Mouse (Mus musculus) adrenal gland (tissue): ENCODE data around the gene Olfr1158.
"Not testable (repeated sequence)": the region's sequence is repeated elsewhere in the genome, so short reads cannot be mapped to it uniquely, and the experiment has no call there.

ENCODE experiments used
- intact Hi-C: fragments of 180-260 bp; cut with DNase I; formaldehyde crosslinking; loops from one replicate; pipeline ENCODE4 v1.15.1; 2025
- long read RNA-seq, 2 experiments: library from polyadenylated mRNA; unstranded; transcript quantifications; one replicate each; pipeline ENCODE4 v2.0.0; 2020; ENCODE audit warnings: borderline replicate concordance in 1 of 2; ENCODE audit not compliant: insufficient replicate concordance in 1 of 2

Olfr1158 gene
- long read RNA-seq, experiment 1: 0 reads
- long read RNA-seq, experiment 2: 0 reads

DNA sequence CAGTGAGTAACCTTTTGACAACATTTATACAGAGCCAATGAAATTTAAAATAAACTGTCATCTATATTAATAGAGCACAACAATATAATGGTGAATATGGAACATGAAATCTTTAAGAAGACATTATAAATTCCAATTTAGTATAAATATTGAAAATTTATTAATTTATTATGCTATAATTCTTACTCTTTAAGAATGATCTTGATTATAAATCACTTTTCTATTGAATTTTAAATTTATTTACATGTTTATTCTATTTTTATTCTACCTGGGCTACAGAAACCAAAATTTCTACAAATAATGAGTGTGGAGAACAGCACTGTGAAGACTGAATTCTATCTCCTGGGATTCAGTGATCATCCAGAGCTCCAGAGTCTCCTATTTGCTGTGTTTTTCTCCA lies at the start of gene Olfr1158:
TSS of gene Olfr1158 (plus strand) at position 301 of the 400 bp plus-strand sequence.
- intact Hi-C loops: no loop called here

- intact Hi-C loops: no loop called here
Measured at GRCm38 (mm10) chr2:87945037-87945436, 44.9 kb upstream of the Olfr1158 start, which contains the start of gene Olfr1155. Olfr1155 (minus strand) TSS chr2:87945137.

GRCm38 (mm10) chr2:87953000-87953399 lies 36.9 kb upstream of the Olfr1158 start, which contains the start of gene Olfr1156:
Olfr1156 (minus strand) TSS chr2:87953100.
- intact Hi-C loops: no loop called here

GRCm38 (mm10) chr2:87968199-87968598 lies 21.7 kb upstream of the Olfr1158 start, which contains the start of gene Olfr1157:
Olfr1157 (minus strand) TSS chr2:87968299.
- intact Hi-C loops: no loop called here

DNA sequence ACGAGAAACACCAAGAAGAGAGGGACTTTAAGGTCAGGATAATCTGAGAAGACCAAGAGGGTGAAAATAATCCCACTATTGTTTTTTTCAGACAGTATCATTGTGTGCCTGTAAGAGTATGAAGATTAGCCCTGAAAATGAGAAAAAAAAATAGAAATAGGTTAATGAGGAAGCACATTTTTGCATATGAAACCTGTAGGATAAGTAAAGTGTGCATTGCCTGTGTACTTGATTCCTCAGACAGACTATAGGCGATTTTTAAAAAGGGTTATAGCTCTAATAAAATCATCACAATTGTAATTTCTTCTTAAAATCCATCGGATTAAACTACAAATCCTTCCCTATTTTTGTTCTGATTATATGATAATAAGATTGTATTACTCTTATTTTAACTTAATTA lies 15.3 kb upstream of the Olfr1158 start, which contains the start of gene Olfr74:
TSS of gene Olfr74 (minus strand) at position 101 of the 400 bp plus-strand sequence.
- intact Hi-C loops: no loop called here

GRCm38 (mm10) chr2:88007515-88008318 lies 17.8 kb downstream of the Olfr1158 start, which contains the start of gene Olfr1160:
Olfr1160 (minus strand) TSS chr2:88008268.
- intact Hi-C loops: no loop called here

GRCm38 (mm10) chr2:88022474-88022873 lies 32.6 kb downstream of the Olfr1158 start, which contains the start of gene Olfr1161:
Olfr1161 (plus strand) TSS chr2:88022774.
- intact Hi-C loops: not testable (repeated sequence)

DNA sequence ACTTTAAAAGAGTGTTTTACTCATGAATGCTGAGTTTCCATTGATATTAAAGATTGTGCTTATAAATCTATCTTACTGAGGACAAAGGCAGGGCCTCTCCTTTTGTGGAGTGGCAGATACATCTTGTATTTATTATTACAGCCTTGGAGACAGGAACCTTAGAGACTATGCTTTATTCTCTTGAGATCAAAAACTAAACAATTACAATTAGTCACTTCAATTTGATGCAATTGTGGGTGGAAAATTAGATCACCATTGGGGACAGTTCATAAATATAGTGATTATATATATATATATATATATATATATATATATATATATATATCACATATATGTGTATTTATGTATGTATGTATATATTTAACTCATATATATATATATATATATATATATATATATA lies 47.7 kb downstream of the Olfr1158 start, which contains the start of gene Olfr73:
TSS of gene Olfr73 (minus strand) at position 101 of the 400 bp plus-strand sequence.
- intact Hi-C loops: no loop called here
